Mouse (Mus musculus) lung, adult 18-20 months (tissue): ENCODE results near the gene Plek.
A peak's percentile ranks its signal among the peaks of the same experiment; 100 is the strongest.

Source experiments
- DNase-seq, 2 experiments: peaks; one replicate each; pipeline ENCODE4 v3.0.0; 2022; ENCODE audit warnings: mixed read lengths in 2 of 2

The Plek gene

GRCm38 (mm10) chr11:16950226-16950975, 101.8 kb downstream of the Plek start:
- DNase-seq, result no peak

GRCm38 (mm10) chr11:16948756-16949155, 103.4 kb downstream of the Plek start:
- peak in 1 of 2 experiments; percentile 23 for DNase-seq

- no peak for DNase-seq
Observed at GRCm38 (mm10) chr11:16943016-16943415, 109.2 kb downstream of the Plek start.

DNA sequence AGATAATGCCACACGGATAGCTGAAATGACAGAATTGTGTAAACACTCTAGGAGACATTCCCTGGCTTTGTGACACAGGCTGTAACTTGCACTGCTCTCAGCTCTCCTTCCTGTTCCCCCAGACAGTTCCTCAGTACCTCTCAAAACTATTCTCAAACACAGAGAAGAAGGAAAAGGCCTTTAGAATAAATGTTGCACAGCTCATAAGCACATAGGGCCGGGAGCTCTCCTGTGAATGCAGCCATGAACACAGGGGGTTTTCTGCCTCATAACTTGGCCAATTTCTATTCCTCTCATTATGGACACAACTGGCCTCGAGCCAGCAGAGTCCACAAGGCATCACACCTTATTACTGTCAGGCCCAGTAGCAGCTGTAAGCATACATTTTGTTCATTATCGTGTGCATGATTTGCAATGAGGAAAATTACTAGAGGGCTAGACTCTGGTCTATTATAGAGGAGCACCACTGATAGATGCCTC, 110.2 kb downstream of the Plek start:
- DNase-seq, result no peak

GRCm38 (mm10) chr11:16941103-16941793, 110.9 kb downstream of the Plek start:
- no peak for DNase-seq

DNA sequence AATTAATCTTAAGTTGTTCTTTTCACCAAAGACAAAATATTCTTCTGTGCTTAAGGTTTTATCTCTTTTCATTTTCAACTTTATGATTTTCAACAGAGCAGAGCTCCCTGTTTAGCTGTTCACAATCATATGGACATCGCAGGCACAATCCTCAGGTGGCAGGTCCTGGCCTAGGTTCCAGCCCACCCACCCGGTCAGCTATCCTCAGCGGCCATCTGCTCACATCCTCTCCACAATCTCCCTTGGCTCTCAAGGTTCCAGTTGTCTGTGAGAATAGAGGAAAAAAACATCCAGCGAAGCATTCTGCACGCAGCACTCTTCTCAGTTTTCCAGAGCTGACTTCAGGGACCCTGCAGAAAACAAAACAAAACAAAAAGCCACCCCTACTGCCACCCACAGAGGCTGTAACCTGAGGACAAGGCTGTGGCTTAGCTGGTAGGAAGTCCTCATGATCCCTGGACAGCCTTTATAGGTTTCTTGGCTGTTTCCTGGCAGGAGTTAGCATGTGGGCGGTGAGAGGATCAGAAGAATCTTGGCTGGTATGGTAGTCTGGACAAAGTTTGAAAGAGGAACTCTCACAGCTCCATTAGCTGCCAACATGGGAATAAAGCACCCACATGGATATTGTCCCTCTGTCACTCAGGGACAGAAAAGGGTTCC, 116.5 kb downstream of the Plek start:
- no peak for DNase-seq

- no peak for DNase-seq
Observed at GRCm38 (mm10) chr11:16932159-16932558, 120.0 kb downstream of the Plek start.
